Mouse (Mus musculus) heart, embryonic 10.5 days (tissue): ENCODE measurements around the gene Inf2. TPM values are rescaled to one million over a fixed set of nuclear protein-coding genes. Genes with fewer than 3 reads are reported as not detected.

Experiments
- DNase-seq: peaks from one replicate; pipeline ENCODE4 v3.0.0-alpha.2; 2017; ENCODE audit warnings: low spot score
- H3K27ac ChIP-seq: fragments of 300-500 bp; sonication (generic); 2 replicates; pipeline ENCODE4 v1.5.1; 2016; ENCODE audit warnings: mild to moderate bottlenecking
- H3K27me3 ChIP-seq: fragments of 300-500 bp; sonication (generic); 2 replicates; pipeline ENCODE4 v1.6.1; 2016; ENCODE audit warnings: mild to moderate bottlenecking; ENCODE audit not compliant: poor library complexity, insufficient read depth, severe bottlenecking
- H3K36me3 ChIP-seq: fragments of 300-500 bp; sonication (generic); 2 replicates; pipeline ENCODE4 v1.6.1; 2016; ENCODE audit warnings: mild to moderate bottlenecking, moderate library complexity
- H3K4me1 ChIP-seq: fragments of 300-500 bp; sonication (generic); 2 replicates; pipeline ENCODE4 v1.6.1; 2016; ENCODE audit warnings: mild to moderate bottlenecking
- H3K4me3 ChIP-seq: fragments of 300-500 bp; sonication (generic); 2 replicates; pipeline ENCODE4 v1.5.1; 2016; ENCODE audit warnings: mild to moderate bottlenecking, moderate library complexity
- H3K9me3 ChIP-seq: fragments of 300-500 bp; sonication (generic); 2 replicates; pipeline ENCODE4 v1.6.1; 2016; ENCODE audit warnings: mild to moderate bottlenecking, moderate library complexity
- WGBS: fragments of 180-500 bp; shearing (Covaris S2); methylation state at CpG from one replicate; pipeline ENCODE4 v1.1.7; 2016; 5-methylcytosine and 5-hydroxymethylcytosine counted together
- polyA plus RNA-seq: library from polyadenylated mRNA; unstranded; fragments of >200 nt; fragmentation: Nextera tagmentation; extraction: Ambion mirVana; gene quantifications from 2 replicates; pipeline ENCODE4 v1.2.1, GENCODE M21; 2016

Inf2 gene
- polyA plus RNA-seq, 1 experiment from 2014 or later: 5.6 TPM

GRCm38 (mm10) chr12:112604709-112605649, 16.4 kb downstream of the Inf2 start:
- no peak overlapping the region for H3K4me3 ChIP-seq
- H3K27me3 ChIP-seq: no peaks in the 10 kb centered on the region; the same call in none of the 2 replicates
- peaks cover 37% of the 10 kb centered on the region for H3K4me1 ChIP-seq
- H3K9me3 ChIP-seq: no peaks in the 10 kb centered on the region
- 67% methylated on average over 20 of the region's 20 CpGs for WGBS
- H3K27ac ChIP-seq: peak overlapping the region; percentile 22; the same call in 1 of the 2 replicates
- peaks cover 64% of the 10 kb centered on the region for H3K36me3 ChIP-seq
- no peak for DNase-seq

GRCm38 (mm10) chr12:112605766-112606165, 17.2 kb downstream of the Inf2 start:
- WGBS: 45% methylated on average over 6 of the region's 6 CpGs
- Histone ChIP-seq H3K27ac (no peak overlapping the region), H3K4me3 (no peak overlapping the region), H3K27me3 (no peaks in the 10 kb centered on the region; the same call in none of the 2 replicates), H3K4me1 (peaks cover 32% of the 10 kb centered on the region), H3K9me3 (no peaks in the 10 kb centered on the region), H3K36me3 (peaks cover 64% of the 10 kb centered on the region)
- no peak for DNase-seq

GRCm38 (mm10) chr12:112606998-112607397, 18.4 kb downstream of the Inf2 start:
- Histone ChIP-seq H3K27ac (peak overlapping the region; percentile 8; the same call in 1 of the 2 replicates), H3K4me1 (peaks cover 33% of the 10 kb centered on the region), H3K27me3 (no peaks in the 10 kb centered on the region; the same call in 1 of the 2 replicates), H3K36me3 (peaks cover 64% of the 10 kb centered on the region), H3K9me3 (no peaks in the 10 kb centered on the region), H3K4me3 (no peak overlapping the region)
- no peak for DNase-seq
- 74% methylated on average over 6 of the region's 6 CpGs for WGBS

GRCm38 (mm10) chr12:112609031-112609430, 20.4 kb downstream of the Inf2 start:
- 79% methylated on average over 10 of the region's 10 CpGs for WGBS
- peaks cover 31% of the 10 kb centered on the region for H3K4me1 ChIP-seq
- no peak overlapping the region for H3K4me3 ChIP-seq
- no peaks in the 10 kb centered on the region for H3K27me3 ChIP-seq
- H3K27ac ChIP-seq: 0 out of 2 replicates have a peak overlapping the region, but pooled peaks have one; percentile 30
- H3K36me3 ChIP-seq: peaks cover 53% of the 10 kb centered on the region
- H3K9me3 ChIP-seq: no peaks in the 10 kb centered on the region
- no peak for DNase-seq

GRCm38 (mm10) chr12:112616668-112617067, 28.1 kb downstream of the Inf2 start:
- no peak for DNase-seq
- Histone ChIP-seq H3K27me3 (peaks cover 18% of the 10 kb centered on the region; the same call in 1 of the 2 replicates), H3K4me3 (no peak overlapping the region), H3K9me3 (no peaks in the 10 kb centered on the region), H3K4me1 (peaks cover 70% of the 10 kb centered on the region), H3K36me3 (peaks cover 20% of the 10 kb centered on the region), H3K27ac (0 out of 2 replicates have a peak overlapping the region, but pooled peaks have one; percentile 92)
- 59% methylated on average over 9 of the region's 9 CpGs for WGBS

- WGBS: 80% methylated on average over 11 of the region's 11 CpGs
- Histone ChIP-seq H3K36me3 (peaks cover 15% of the 10 kb centered on the region), H3K4me1 (peaks cover 72% of the 10 kb centered on the region), H3K27me3 (peaks cover 23% of the 10 kb centered on the region; the same call in 1 of the 2 replicates), H3K9me3 (no peaks in the 10 kb centered on the region), H3K27ac (peak overlapping the region; percentile 92), H3K4me3 (no peak overlapping the region)
- DNase-seq: no peak
Observed at GRCm38 (mm10) chr12:112617184-112617583, 28.6 kb downstream of the Inf2 start.

GRCm38 (mm10) chr12:112617898-112618380, 29.4 kb downstream of the Inf2 start:
- Histone ChIP-seq H3K36me3 (peaks cover 12% of the 10 kb centered on the region; the same call in 1 of the 2 replicates), H3K4me3 (peak overlapping the region; percentile 71), H3K4me1 (peaks cover 79% of the 10 kb centered on the region), H3K9me3 (no peaks in the 10 kb centered on the region), H3K27me3 (peaks cover 29% of the 10 kb centered on the region; the same call in 1 of the 2 replicates), H3K27ac (peak overlapping the region; percentile 92)
- WGBS: 6% methylated on average over 8 of the region's 8 CpGs
- peak; percentile 95 for DNase-seq

- WGBS: 13% methylated on average over 13 of the region's 13 CpGs
- H3K4me3 ChIP-seq: peak overlapping the region; percentile 71
- H3K4me1 ChIP-seq: peaks cover 91% of the 10 kb centered on the region
- H3K9me3 ChIP-seq: no peaks in the 10 kb centered on the region
- H3K27ac ChIP-seq: peak overlapping the region; percentile 92
- H3K27me3 ChIP-seq: peaks cover 29% of the 10 kb centered on the region; the same call in 1 of the 2 replicates
- no peak for DNase-seq
- H3K36me3 ChIP-seq: 0 out of 2 replicates have a peak, but pooled peaks cover 6% of the 10 kb centered on the region
Observed at GRCm38 (mm10) chr12:112618981-112619685, 30.5 kb downstream of the Inf2 start.

- DNase-seq: peak; percentile 91
- no peaks in the 10 kb centered on the region for H3K9me3 ChIP-seq
- H3K4me1 ChIP-seq: peaks cover 94% of the 10 kb centered on the region
- 1% methylated on average over 55 of the region's 56 CpGs for WGBS
- peaks cover 29% of the 10 kb centered on the region; the same call in 1 of the 2 replicates for H3K27me3 ChIP-seq
- peak within 1 kb of the TSS; percentile 71 for H3K4me3 ChIP-seq
- H3K27ac ChIP-seq: peak within 1 kb of the TSS; percentile 92
- H3K36me3 ChIP-seq: 0 out of 2 replicates have a peak, but pooled peaks cover 6% of the 10 kb centered on the region
Observed at GRCm38 (mm10) chr12:112619686-112620353, 31.2 kb downstream of the Inf2 start, which contains the start of gene Adssl1. TSS of gene Adssl1 (plus strand) at chr12:112620045.

GRCm38 (mm10) chr12:112620354-112621061, 31.9 kb downstream of the Inf2 start:
- Histone ChIP-seq H3K4me1 (peaks cover 92% of the 10 kb centered on the region), H3K4me3 (peak overlapping the region; percentile 71), H3K27me3 (peaks cover 29% of the 10 kb centered on the region; the same call in 1 of the 2 replicates), H3K27ac (peak overlapping the region; percentile 92), H3K9me3 (no peaks in the 10 kb centered on the region), H3K36me3 (0 out of 2 replicates have a peak, but pooled peaks cover 4% of the 10 kb centered on the region)
- WGBS: 6% methylated on average over 15 of the region's 16 CpGs
- DNase-seq: no peak

- H3K27me3 ChIP-seq: peaks cover 29% of the 10 kb centered on the region; the same call in 1 of the 2 replicates
- H3K9me3 ChIP-seq: no peaks in the 10 kb centered on the region
- peak overlapping the region; percentile 92; the same call in 1 of the 2 replicates for H3K27ac ChIP-seq
- H3K4me1 ChIP-seq: peaks cover 96% of the 10 kb centered on the region
- no peak for DNase-seq
- no peak overlapping the region for H3K4me3 ChIP-seq
- WGBS: 75% methylated on average over 3 of the region's 3 CpGs
- no peaks in the 10 kb centered on the region for H3K36me3 ChIP-seq
Observed at GRCm38 (mm10) chr12:112621900-112622299, 33.3 kb downstream of the Inf2 start.
